Mouse (Mus musculus): ENCODE measurements around the gene Grb14.

- TF ChIP-seq ZC3H11A (IDR thresholded peaks at IDR 0.05; ENCODE audit: borderline replicate concordance, low read depth, low read length) (no peak), CHD2 (IDR thresholded peaks at IDR 0.05; ENCODE audit: low read depth, low read length) (no peak)
These were observed 119.9 kb downstream of the Grb14 start for GRCm38 (mm10) chr2:64904877-64905276.

Measured in ES-E14 (cell line).